Mouse (Mus musculus): ENCODE data around the gene Ldb3.

- TF ChIP-seq CTCF (IDR thresholded peaks at IDR 0.05; ENCODE audit: extremely low read depth, insufficient read length, insufficient replicate concordance, low read depth, low read length) = no peak
- no peak for TF ChIP-seq POLR2A (IDR thresholded peaks at IDR 0.05; ENCODE audit: low read depth, low read length)
These were observed 27.1 kb upstream of the Ldb3 start for GRCm38 (mm10) chr14:34615625-34616024.

Measured in small intestine, adult 2 months (tissue).